Mouse (Mus musculus): ENCODE results near the gene Gspt2. TPM values are rescaled to one million over a fixed set of nuclear protein-coding genes. Genes with fewer than 3 reads are reported as not detected.
A peak's percentile ranks its signal among the peaks of the same experiment; 100 is the strongest.
"Not testable (repeated sequence)": the region's sequence is repeated elsewhere in the genome, so short reads cannot be mapped to it uniquely, and the experiment has no call there.

The Gspt2 gene
- polyA plus RNA-seq, 1 experiment from 2014 or later: 1.1 TPM

- no peaks in the 10 kb centered on the region for H3K36me3 ChIP-seq (ENCODE audit: insufficient read depth, low read length)
- H3K27ac ChIP-seq (ENCODE audit: low read length): no peak overlapping the region
- DNase-seq (ENCODE audit: low spot score) (peak; percentile 39), ATAC-seq (no peak)
- no peaks in the 10 kb centered on the region for H3K9me3 ChIP-seq (ENCODE audit: low read length)
- H3K4me2 ChIP-seq (replicated peaks; ENCODE audit: low read depth, low read length): no peak overlapping the region
- no peaks in the 10 kb centered on the region for H3K27me3 ChIP-seq (replicated peaks; ENCODE audit: insufficient read depth, low read length)
- WGBS: 37% methylated on average over 4 of the region's 4 CpGs
- peak; percentile 62 for TF ChIP-seq CTCF (IDR thresholded peaks at IDR 0.05)
- no peak for TF ChIP-seq EP300 (IDR thresholded peaks at IDR 0.05)
- no peak overlapping the region for H3K9ac ChIP-seq (replicated peaks; ENCODE audit: low read depth)
- H3K4me1 ChIP-seq (ENCODE audit: insufficient read depth, low read depth, low read length): no peaks in the 10 kb centered on the region
- no peak overlapping the region for H3K4me3 ChIP-seq (ENCODE audit: low read depth, low read length)
Measured at GRCm38 (mm10) chrX:94674977-94675376, 39.1 kb downstream of the Gspt2 start.

- not testable (repeated sequence) for ATAC-seq; H3K36me3 ChIP-seq (ENCODE audit: insufficient read depth, low read length); H3K27ac ChIP-seq (ENCODE audit: low read length); H3K4me1 ChIP-seq (ENCODE audit: insufficient read depth, low read depth, low read length); H3K9ac ChIP-seq (replicated peaks; ENCODE audit: low read depth); H3K4me2 ChIP-seq (replicated peaks; ENCODE audit: low read depth, low read length); H3K27me3 ChIP-seq (replicated peaks; ENCODE audit: insufficient read depth, low read length); H3K9me3 ChIP-seq (ENCODE audit: low read length); DNase-seq (ENCODE audit: low spot score); H3K4me3 ChIP-seq (ENCODE audit: low read depth, low read length)
- no CpG with 5 or more reads among the region's 2 CpGs for WGBS
Measured at GRCm38 (mm10) chrX:94681581-94681980, 45.7 kb downstream of the Gspt2 start.

GRCm38 (mm10) chrX:94689593-94689992, 53.7 kb downstream of the Gspt2 start:
- H3K36me3 ChIP-seq (ENCODE audit: insufficient read depth, low read length); H3K4me2 ChIP-seq (replicated peaks; ENCODE audit: low read depth, low read length); H3K4me3 ChIP-seq (ENCODE audit: low read depth, low read length); H3K9me3 ChIP-seq (ENCODE audit: low read length); DNase-seq (ENCODE audit: low spot score); H3K9ac ChIP-seq (replicated peaks; ENCODE audit: low read depth); H3K4me1 ChIP-seq (ENCODE audit: insufficient read depth, low read depth, low read length); H3K27ac ChIP-seq (ENCODE audit: low read length); H3K27me3 ChIP-seq (replicated peaks; ENCODE audit: insufficient read depth, low read length): not testable (repeated sequence)
- WGBS: 91% methylated on average over 5 of the region's 5 CpGs
- ATAC-seq: peak; percentile 41
- peak; percentile 12; the same call in 1 of the 2 replicates for TF ChIP-seq CTCF (IDR thresholded peaks at IDR 0.05)

Other genes with a start within 250 kb of the Gspt2 start
- 211 and 222 TPM in 2 replicates for gene Maged1, start 93.9 kb upstream of the Gspt2 start, polyA plus RNA-seq (2015; fragmentation: Nextera tagmentation; extraction: Ambion mirVana)
- gene Zxdb, start 88.5 kb downstream of the Gspt2 start, polyA plus RNA-seq (2015; fragmentation: Nextera tagmentation; extraction: Ambion mirVana): 1.8 and 1.9 TPM in 2 replicates